Mouse (Mus musculus) MEL (cell line): ENCODE data around the gene Ptgds. TPM values are rescaled to one million over a fixed set of nuclear protein-coding genes. Genes with fewer than 3 reads are reported as not detected.

Experiments
- DNase-seq: peaks from one replicate; pipeline ENCODE4 v3.0.0; 2011; ENCODE audit warnings: low read depth, low spot score
- H3K27ac ChIP-seq: 2 replicates; pipeline ENCODE4 v1.5.1; 2012; ENCODE audit warnings: low read depth, mild to moderate bottlenecking, control low read depth, low read length, moderate library complexity; ENCODE audit not compliant: control insufficient read depth
- H3K27me3 ChIP-seq, 2 experiments: fragments of 150-350 bp in 1 of 2; sonication (generic) in 1 of 2; 2 replicates each; pipeline ENCODE4 v1.6.1; 2012; ENCODE audit warnings: low read length in 2 of 2, mild to moderate bottlenecking in 2 of 2, improper control_type of control experiment in 1 of 2, moderate library complexity in 1 of 2; ENCODE audit not compliant: insufficient read depth in 2 of 2, control insufficient read depth in 1 of 2
- H3K36me3 ChIP-seq, 2 experiments: 2 replicates each; pipeline ENCODE4 v1.6.1; 2012 to 2014; ENCODE audit warnings: low read length in 2 of 2, improper control_type of control experiment in 1 of 2, inconsistent platforms in 1 of 2, mild to moderate bottlenecking in 1 of 2; ENCODE audit not compliant: insufficient read depth in 2 of 2, control insufficient read depth in 1 of 2
- H3K4me1 ChIP-seq, 2 experiments: fragments of 150-350 bp in 1 of 2; sonication (generic) in 1 of 2; 2 replicates each; pipeline ENCODE4 v1.6.1; 2012; ENCODE audit warnings: low read length in 2 of 2, improper control_type of control experiment in 1 of 2, mild to moderate bottlenecking in 1 of 2; ENCODE audit not compliant: insufficient read depth in 2 of 2, control insufficient read depth in 1 of 2
- H3K4me3 ChIP-seq, 2 experiments: fragments of 150-350 bp in 1 of 2; sonication (generic) in 1 of 2; 2 replicates each; pipeline ENCODE4 v1.5.1; 2012; ENCODE audit warnings: low read depth in 2 of 2, low read length in 2 of 2, mild to moderate bottlenecking in 2 of 2, moderate library complexity in 2 of 2, control low read depth in 1 of 2, improper control_type of control experiment in 1 of 2; ENCODE audit not compliant: control insufficient read depth in 1 of 2, insufficient read depth in 1 of 2
- H3K79me2 ChIP-seq: 2 replicates; pipeline ENCODE4 v1.6.1; 2012; ENCODE audit warnings: mild to moderate bottlenecking, low read length, moderate library complexity; ENCODE audit not compliant: control insufficient read depth, poor library complexity, insufficient read depth
- H3K9ac ChIP-seq: 2 replicates; pipeline ENCODE4 v1.6.1; 2012; ENCODE audit warnings: low read depth, mild to moderate bottlenecking, control low read depth, low read length, moderate library complexity; ENCODE audit not compliant: control insufficient read depth, poor library complexity, severe bottlenecking
- H3K9me3 ChIP-seq: fragments of 150-350 bp; sonication (generic); replicated peaks from 2 replicates; pipeline ENCODE4 v1.6.1; 2012; ENCODE audit warnings: mild to moderate bottlenecking, low read length, improper control_type of control experiment, moderate library complexity; ENCODE audit not compliant: insufficient read depth
- BHLHE40 ChIP-seq: IDR thresholded peaks from 2 replicates; pipeline ENCODE4 v1.6.1; 2012; ENCODE audit warnings: low read depth, mild to moderate bottlenecking, inconsistent platforms, low read length, improper control_type of control experiment, borderline replicate concordance
- CHD1 ChIP-seq: IDR thresholded peaks from 2 replicates; pipeline ENCODE4 v1.6.1; 2012; ENCODE audit warnings: low read depth, mild to moderate bottlenecking, inconsistent platforms, low read length, improper control_type of control experiment
- CTCF ChIP-seq, 3 experiments: IDR thresholded peaks in 2 of 3; conservative IDR thresholded peaks in 1 of 3; 2 replicates each; pipeline ENCODE4 v1.5.1; 2011 to 2012; ENCODE audit warnings: low read length in 3 of 3, low read depth in 2 of 3, mild to moderate bottlenecking in 2 of 3, improper control_type of control experiment in 1 of 3, inconsistent platforms in 1 of 3, mixed read lengths in 1 of 3, moderate library complexity in 1 of 3; ENCODE audit not compliant: control insufficient read depth in 1 of 3, insufficient read depth in 1 of 3, poor library complexity in 1 of 3, severe bottlenecking in 1 of 3
- ELF1 ChIP-seq: IDR thresholded peaks from 2 replicates; pipeline ENCODE4 v1.6.1; 2014; ENCODE audit warnings: low read depth, mild to moderate bottlenecking, inconsistent platforms, low read length, improper control_type of control experiment, moderate library complexity
- EP300 ChIP-seq, 2 experiments: IDR thresholded peaks; 2 replicates each; pipeline ENCODE4 v1.6.1; 2011; ENCODE audit warnings: improper control_type of control experiment in 2 of 2, low read length in 2 of 2, low read depth in 1 of 2, mild to moderate bottlenecking in 1 of 2
- ETS1 ChIP-seq: IDR thresholded peaks from 2 replicates; pipeline ENCODE4 v1.6.1; 2012; ENCODE audit warnings: low read depth, mild to moderate bottlenecking, inconsistent platforms, low read length, improper control_type of control experiment, moderate library complexity
- JUND ChIP-seq: IDR thresholded peaks from 2 replicates; pipeline ENCODE4 v1.6.1; 2011; ENCODE audit warnings: low read depth, mild to moderate bottlenecking, improper control_type of control experiment, low read length
- MAFK ChIP-seq: IDR thresholded peaks from 2 replicates; pipeline ENCODE4 v1.6.1; 2011; ENCODE audit warnings: low read depth, mild to moderate bottlenecking, low read length, improper control_type of control experiment, borderline replicate concordance
- MAZ ChIP-seq: IDR thresholded peaks from 2 replicates; pipeline ENCODE4 v1.6.1; 2012; ENCODE audit warnings: low read depth, mild to moderate bottlenecking, inconsistent platforms, low read length, improper control_type of control experiment
- MXI1 ChIP-seq: IDR thresholded peaks from 2 replicates; pipeline ENCODE4 v1.6.1; 2011; ENCODE audit warnings: mild to moderate bottlenecking, low read depth, low read length, improper control_type of control experiment
- MYB ChIP-seq: IDR thresholded peaks from 2 replicates; pipeline ENCODE4 v1.6.1; 2011; ENCODE audit warnings: mild to moderate bottlenecking, low read depth, low read length, improper control_type of control experiment
- MYC ChIP-seq: IDR thresholded peaks from 2 replicates; pipeline ENCODE4 v1.6.1; 2011; ENCODE audit warnings: low read depth, mild to moderate bottlenecking, low read length, improper control_type of control experiment, moderate library complexity
- NELFE ChIP-seq: IDR thresholded peaks from 2 replicates; pipeline ENCODE4 v1.6.1; 2011; ENCODE audit warnings: low read depth, low read length, improper control_type of control experiment
- POLR2A ChIP-seq, 2 experiments: IDR thresholded peaks; 2 replicates each; pipeline ENCODE4 v1.6.1; 2011 to 2012; ENCODE audit warnings: low read length in 2 of 2, mild to moderate bottlenecking in 2 of 2, control low read depth in 1 of 2, improper control_type of control experiment in 1 of 2, low read depth in 1 of 2, moderate library complexity in 1 of 2; ENCODE audit not compliant: control insufficient read depth in 1 of 2, insufficient read depth in 1 of 2, poor library complexity in 1 of 2
- POLR2AphosphoS2 ChIP-seq: IDR thresholded peaks from 2 replicates; pipeline ENCODE4 v1.6.1; 2011; ENCODE audit warnings: low read length, improper control_type of control experiment
- POLR2AphosphoS5 ChIP-seq: IDR thresholded peaks from 2 replicates; pipeline ENCODE4 v1.6.1; 2012; ENCODE audit warnings: low read depth, borderline replicate concordance, mild to moderate bottlenecking, inconsistent platforms, low read length, moderate library complexity, mixed read lengths
- RAD21 ChIP-seq: IDR thresholded peaks from 2 replicates; pipeline ENCODE4 v1.6.1; 2011; ENCODE audit warnings: mild to moderate bottlenecking, low read depth, low read length, improper control_type of control experiment
- RCOR1 ChIP-seq: IDR thresholded peaks from 2 replicates; pipeline ENCODE4 v1.6.1; 2012; ENCODE audit warnings: low read depth, mild to moderate bottlenecking, inconsistent platforms, low read length, improper control_type of control experiment
- SMC3 ChIP-seq: IDR thresholded peaks from 2 replicates; pipeline ENCODE4 v1.6.1; 2011; ENCODE audit warnings: low read depth, low read length, improper control_type of control experiment
- TAL1 ChIP-seq: IDR thresholded peaks from 2 replicates; pipeline ENCODE4 v1.6.1; 2012; ENCODE audit warnings: mild to moderate bottlenecking, inconsistent platforms, low read length, moderate library complexity, mixed read lengths
- TBP ChIP-seq: IDR thresholded peaks from 2 replicates; pipeline ENCODE4 v1.8.0; 2011; ENCODE audit warnings: low read depth, low read length, improper control_type of control experiment
- TCF12 ChIP-seq: IDR thresholded peaks from 2 replicates; pipeline ENCODE4 v1.6.1; 2014; ENCODE audit warnings: low read depth, mild to moderate bottlenecking, inconsistent platforms, low read length, improper control_type of control experiment, moderate library complexity
- USF1 ChIP-seq: IDR thresholded peaks from 2 replicates; pipeline ENCODE4 v1.6.1; 2014; ENCODE audit warnings: low read depth, mild to moderate bottlenecking, inconsistent platforms, low read length, improper control_type of control experiment, moderate library complexity
- USF2 ChIP-seq, 2 experiments: IDR thresholded peaks; 2 replicates each; pipeline ENCODE4 v1.6.1; 2011 to 2012; ENCODE audit warnings: improper control_type of control experiment in 2 of 2, low read length in 2 of 2, borderline replicate concordance in 1 of 2, inconsistent platforms in 1 of 2, low read depth in 1 of 2, mild to moderate bottlenecking in 1 of 2; ENCODE audit not compliant: insufficient read depth in 1 of 2
- ZC3H11A ChIP-seq: IDR thresholded peaks from 2 replicates; pipeline ENCODE4 v1.6.1; 2012; ENCODE audit warnings: low read depth, mild to moderate bottlenecking, inconsistent platforms, low read length, improper control_type of control experiment
- ZMIZ1 ChIP-seq: IDR thresholded peaks from 2 replicates; pipeline ENCODE4 v1.6.1; 2012; ENCODE audit warnings: low read depth, mild to moderate bottlenecking, inconsistent platforms, low read length, improper control_type of control experiment, moderate library complexity
- ZNF384 ChIP-seq: IDR thresholded peaks from 2 replicates; pipeline ENCODE4 v1.6.1; 2012; ENCODE audit warnings: low read depth, mild to moderate bottlenecking, inconsistent platforms, low read length, improper control_type of control experiment
- polyA plus RNA-seq, 2 experiments: library from polyadenylated mRNA; stranded (reverse) in 1 of 2; unstranded in 1 of 2; fragments of >175 nt in 1 of 2; fragments of >200 nt in 1 of 2; gene quantifications; 2 replicates each; pipeline versions ENCODE4 v1.2.1 to v1.2.4; 2012; ENCODE audit warnings: low replicate concordance in 2 of 2, low read depth in 1 of 2; ENCODE audit not compliant: insufficient read length in 2 of 2, insufficient read depth in 1 of 2, missing spikeins in 1 of 2
- total RNA-seq: library from RNA; depleted of rRNA; stranded (reverse); fragments of 300-350 nt; gene quantifications from 2 replicates; pipeline ENCODE4 v1.2.3, GENCODE M21; 2012

The Ptgds gene
- total and polyA plus RNA-seq, 3 experiments, result not detected

DNA sequence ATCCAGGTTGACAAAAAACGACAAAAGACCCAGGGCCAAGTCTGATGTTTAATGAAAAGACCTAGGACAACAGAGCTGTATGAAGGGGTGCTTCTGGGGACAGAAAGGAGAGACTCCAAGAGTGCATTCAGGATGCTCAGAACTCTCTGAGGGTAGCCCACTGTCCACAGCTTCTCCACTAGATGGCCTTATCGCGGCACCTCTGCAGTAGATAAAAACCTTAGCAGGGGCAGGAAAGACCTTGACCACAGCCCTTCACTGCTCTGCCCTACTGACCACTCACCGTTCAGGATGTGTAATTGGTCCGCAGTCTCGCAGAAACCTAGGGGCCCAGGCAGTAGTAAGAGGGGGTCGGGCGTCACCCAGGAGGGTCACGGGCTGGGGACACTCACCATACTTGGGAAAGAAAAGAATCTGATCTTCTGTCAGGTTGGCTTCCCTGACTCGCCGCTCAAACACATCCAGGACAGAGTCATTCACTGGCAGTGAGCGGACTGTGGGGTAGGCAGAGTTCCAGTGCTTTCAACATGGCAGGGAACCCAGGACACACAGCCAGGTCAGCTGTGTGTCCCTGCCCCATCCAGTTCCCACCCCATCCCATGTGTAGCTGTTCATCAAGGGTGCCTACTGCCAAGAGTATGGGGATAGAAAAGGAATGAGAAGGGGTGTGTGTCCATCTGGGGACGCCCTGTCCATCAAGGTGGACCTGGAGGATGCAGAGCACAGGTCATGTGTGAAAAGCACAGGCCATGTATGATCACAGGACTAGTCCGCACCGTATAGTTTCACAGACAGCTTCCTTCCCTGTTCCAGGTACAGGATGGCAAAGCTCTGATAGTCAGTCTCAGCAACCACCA lies 29.0 kb upstream of the Ptgds start:
- peaks cover 10 to 36% of the 10 kb centered on the region in 2 experiments for H3K4me1 ChIP-seq

DNA sequence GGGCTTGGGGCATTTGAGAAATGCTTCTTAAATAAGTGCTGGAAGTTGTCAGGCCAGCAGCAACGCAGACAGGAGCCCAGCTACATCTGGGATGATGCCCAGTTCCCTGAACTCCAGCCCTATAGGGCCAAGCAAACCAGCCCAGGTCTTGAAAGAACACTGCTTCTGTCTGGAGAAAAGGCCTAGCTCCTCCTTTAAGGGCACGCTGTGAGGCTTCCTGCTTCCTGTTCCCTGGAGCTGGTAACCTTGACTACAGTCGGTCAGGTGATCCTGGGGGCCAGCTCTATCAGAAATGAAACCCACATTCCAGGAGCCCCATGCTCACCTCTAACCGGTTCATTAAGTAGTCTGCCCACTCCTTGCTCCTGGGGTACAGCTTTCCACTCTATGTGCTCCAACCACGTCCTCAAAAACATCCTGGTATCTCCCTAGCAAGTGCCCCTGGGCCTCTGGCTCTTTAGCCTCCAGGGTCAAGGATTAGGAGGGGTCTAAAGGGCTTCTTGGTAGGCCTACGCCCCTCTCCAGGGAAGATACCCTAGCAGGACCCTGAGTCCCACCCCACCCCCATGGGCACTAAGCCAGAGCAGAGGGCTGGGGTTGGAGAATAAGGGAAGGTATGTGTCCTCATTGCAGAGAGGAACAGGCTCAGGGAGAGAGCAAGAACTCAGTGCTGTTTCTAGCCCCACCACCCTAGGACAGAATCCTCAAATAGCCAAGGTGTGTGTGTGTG lies 28.2 kb upstream of the Ptgds start:
- peaks cover 0 to 29% of the 10 kb centered on the region in 2 experiments; a peak in 2 of 4 replicates for H3K36me3 ChIP-seq
- H3K27me3 ChIP-seq, result no peaks in the 10 kb centered on the region
- H3K79me2 ChIP-seq, result peaks cover 9% of the 10 kb centered on the region
- peak overlapping the region; percentile 62 for H3K9ac ChIP-seq
- peaks cover 10 to 36% of the 10 kb centered on the region in 2 experiments for H3K4me1 ChIP-seq
- peak; percentile 79 for DNase-seq
- H3K9me3 ChIP-seq, result no peaks in the 10 kb centered on the region
- peak overlapping the region; percentile 74 for H3K27ac ChIP-seq
- H3K4me3 ChIP-seq, result peak overlapping the region; percentile 15 to 27
- TF ChIP-seq USF2 (IDR thresholded peaks at IDR 0.05; ENCODE audit: borderline replicate concordance in 1 of 2, insufficient read depth in 1 of 2, low read depth in 1 of 2, low read length in 2 of 2), result peak in 1 of 2 experiments; percentile 49; a peak in 1 of 4 replicates
- no peak for TF ChIP-seq MAZ
- no peak for TF ChIP-seq JUND
- TF ChIP-seq POLR2AphosphoS2, result no peak
- TF ChIP-seq MYC, result no peak
- peak; percentile 58; the same call in 1 of the 2 replicates for TF ChIP-seq MXI1
- TF ChIP-seq MYB, result no peak
- TF ChIP-seq ZMIZ1, result no peak
- TF ChIP-seq POLR2A (IDR thresholded peaks at IDR 0.05; ENCODE audit: control insufficient read depth in 1 of 2, insufficient read depth in 1 of 2, low read depth in 1 of 2, low read length in 2 of 2, poor library complexity in 1 of 2), result peak in 1 of 2 experiments; percentile 57; a peak in 1 of 4 replicates
- no peak for TF ChIP-seq RCOR1
- TF ChIP-seq CTCF (IDR thresholded peaks at IDR 0.05 in 2 of 3, conservative IDR thresholded peaks at IDR 0.05 in 1 of 3; ENCODE audit: control insufficient read depth in 1 of 3, insufficient read depth in 1 of 3, low read depth in 2 of 3, low read length in 3 of 3, poor library complexity in 1 of 3, severe bottlenecking in 1 of 3), result no peak
- peak; percentile 52; the same call in 1 of the 2 replicates for TF ChIP-seq NELFE
- no peak for TF ChIP-seq TAL1
- TF ChIP-seq ETS1, result no peak
- no peak for TF ChIP-seq MAFK
- TF ChIP-seq CHD1, result no peak
- TF ChIP-seq ELF1, result peak; percentile 92
- TF ChIP-seq EP300 (IDR thresholded peaks at IDR 0.05; ENCODE audit: low read depth in 1 of 2, low read length in 2 of 2), result no peak
- peak; percentile 93 for TF ChIP-seq USF1
- TF ChIP-seq TBP, result peak; percentile 72
- no peak for TF ChIP-seq SMC3
- no peak for TF ChIP-seq POLR2AphosphoS5
- no peak for TF ChIP-seq TCF12
- TF ChIP-seq ZC3H11A, result no peak
- TF ChIP-seq BHLHE40, result no peak
- TF ChIP-seq ZNF384, result no peak

More for the DNA sequence above, 29.0 kb upstream of the Ptgds start:
- Histone ChIP-seq H3K9ac (peak overlapping the region; percentile 51), H3K27me3 (no peaks in the 10 kb centered on the region), H3K9me3 (no peaks in the 10 kb centered on the region), H3K27ac (peak overlapping the region; percentile 74), H3K36me3 (peaks cover 0 to 29% of the 10 kb centered on the region in 2 experiments; a peak in 2 of 4 replicates), H3K4me3 (no peak overlapping the region), H3K79me2 (peaks cover 9% of the 10 kb centered on the region)
- peak in 2 of 3 experiments; percentile 38 to 39; a peak in 4 of 6 replicates for TF ChIP-seq CTCF (IDR thresholded peaks at IDR 0.05 in 2 of 3, conservative IDR thresholded peaks at IDR 0.05 in 1 of 3; ENCODE audit: control insufficient read depth in 1 of 3, insufficient read depth in 1 of 3, low read depth in 2 of 3, low read length in 3 of 3, poor library complexity in 1 of 3, severe bottlenecking in 1 of 3)
- 0 out of 2 replicates have a peak, but pooled peaks have one; percentile 16 for TF ChIP-seq SMC3
- TF ChIP-seq RAD21, result peak; percentile 25
- TF ChIP-seq POLR2AphosphoS2, result no peak
- DNase-seq, result no peak
